Mouse (Mus musculus): ENCODE data around the gene Psmb4. TPM values are rescaled to one million over a fixed set of nuclear protein-coding genes. Genes with fewer than 3 reads are reported as not detected.
"Not testable (repeated sequence)": the region's sequence is repeated elsewhere in the genome, so short reads cannot be mapped to it uniquely, and the experiment has no call there.

Gene Psmb4
- 100 to 1,000 TPM; 326 to 345 TPM for total RNA-seq (2021)
- long read RNA-seq, experiment 1, transcript Psmb4-201 (7 exons, 1,183 nt), result major isoform, 111 of 118 reads
- long read RNA-seq, experiment 1, partial matches to known transcripts, result 6 of 118 reads
- long read RNA-seq, experiment 1, other reads (novel, unspliced or antisense), result 1 of 118 reads
- long read RNA-seq, experiment 2, transcript Psmb4-201 (7 exons, 1,183 nt), result major isoform, 104 of 119 reads
- long read RNA-seq, experiment 2, partial matches to known transcripts, result 13 of 119 reads
- long read RNA-seq, experiment 2, other reads (novel, unspliced or antisense), result 1 of 119 reads

DNA sequence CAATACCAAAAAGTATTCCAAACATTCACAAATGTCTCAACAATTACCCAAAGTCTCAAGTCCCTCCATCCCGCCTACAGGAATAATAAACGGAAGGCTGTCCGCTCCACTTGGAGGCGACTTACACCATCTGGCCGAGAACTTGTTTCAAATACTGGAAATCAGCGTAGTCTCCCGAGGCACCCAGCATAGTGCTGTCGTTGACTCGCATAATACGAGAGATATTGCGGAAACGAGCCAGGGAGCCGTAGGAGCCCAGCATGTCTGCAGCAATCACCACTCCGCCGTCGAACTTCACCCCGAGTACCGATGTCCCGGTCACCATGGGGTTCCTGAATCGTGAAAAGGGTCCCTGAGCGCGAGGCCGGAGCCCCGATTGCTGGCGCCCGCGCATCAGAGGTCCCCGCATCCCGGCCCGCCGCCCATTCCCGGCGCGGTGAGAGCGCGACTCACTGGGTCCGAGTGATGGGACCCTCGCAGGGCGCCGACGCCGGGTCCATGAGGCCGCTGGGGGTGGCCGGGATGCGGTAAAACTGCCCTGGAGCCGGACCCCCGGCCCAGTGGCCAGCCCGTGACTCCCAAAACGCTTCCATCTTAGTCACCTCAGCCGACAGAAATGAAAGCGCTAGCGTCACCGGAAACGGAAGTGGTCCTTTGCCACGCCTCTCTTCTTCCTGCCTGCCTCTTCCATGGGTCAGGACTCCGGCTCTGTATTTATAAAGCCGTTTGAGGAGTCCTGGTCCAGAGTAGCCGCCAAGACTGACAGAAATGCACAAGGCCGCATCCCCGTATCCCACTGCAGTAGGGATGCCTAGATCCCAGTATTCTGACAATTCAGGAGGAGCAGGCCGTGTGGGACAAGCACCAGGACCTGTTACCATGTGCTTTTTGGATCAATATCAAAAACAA, at the start of gene Psmb4:
Gene Psmb4 (minus strand): TSS at position 646 of the 909 bp plus-strand sequence.
- DNase-seq (ENCODE audit: low spot score in 2 of 2), result peak; percentile 42 to 72

DNA sequence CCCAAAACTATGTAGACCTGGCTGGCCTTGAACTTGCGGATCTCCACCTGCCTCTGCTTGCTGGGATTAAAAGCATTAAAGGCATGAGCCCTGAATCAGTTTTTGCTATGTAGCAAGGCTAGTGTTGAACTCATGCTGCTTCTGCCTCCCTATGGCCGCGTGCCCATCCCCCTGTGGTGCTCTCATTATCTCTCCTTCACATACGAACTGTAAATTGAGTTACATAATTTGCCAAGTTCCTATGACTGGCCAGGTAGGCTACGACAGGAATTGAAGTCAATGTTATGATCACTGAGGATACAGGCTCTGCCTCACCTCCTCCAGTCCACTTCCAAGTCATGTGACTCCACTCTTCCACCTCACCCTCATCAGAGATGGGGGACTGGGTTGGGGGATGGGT, 49.4 kb upstream of the Psmb4 start:
- DNase-seq (ENCODE audit: low spot score in 2 of 2), result not testable (repeated sequence)

DNA sequence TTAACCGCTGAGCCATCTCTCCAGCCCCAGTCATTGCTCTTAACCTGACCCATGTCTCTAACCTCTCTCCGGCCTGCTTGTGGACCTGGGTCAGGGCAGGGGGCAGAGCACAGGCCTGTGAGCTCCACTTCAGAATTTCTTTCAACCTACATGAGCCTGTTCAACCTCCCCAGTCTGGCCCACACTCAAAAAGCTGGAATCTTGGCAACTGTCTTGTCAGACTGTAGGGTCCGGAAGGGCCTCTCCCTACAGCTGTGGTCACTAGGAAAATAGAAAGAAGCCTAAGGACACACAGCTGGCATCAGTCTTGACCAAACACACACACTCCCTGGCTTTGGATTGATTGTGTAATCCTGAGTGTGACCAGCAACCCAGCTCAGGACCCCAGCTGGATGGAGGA, 48.6 kb upstream of the Psmb4 start:
- not testable (repeated sequence) for DNase-seq (ENCODE audit: low spot score in 2 of 2)

DNA sequence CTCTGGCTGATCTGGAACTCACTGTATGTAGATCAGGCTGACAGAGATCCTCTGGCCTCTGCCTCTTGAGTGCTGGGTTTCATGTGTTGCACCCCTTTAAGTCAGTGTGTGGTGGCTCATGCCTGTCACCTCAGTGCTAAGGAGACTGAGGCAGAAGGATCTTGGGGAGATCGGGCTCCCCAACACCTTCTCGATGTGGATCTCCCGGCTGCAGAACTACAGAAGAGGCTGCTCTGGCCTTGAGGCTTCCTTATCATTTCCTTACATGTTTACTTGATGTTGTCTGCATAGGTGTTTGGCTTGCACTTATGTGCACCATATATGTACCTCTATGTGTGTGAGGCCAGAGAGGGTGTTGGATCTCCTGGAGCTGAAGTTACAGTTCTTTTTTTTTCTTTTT, 47.8 kb upstream of the Psmb4 start:
- DNase-seq (ENCODE audit: low spot score in 2 of 2), result not testable (repeated sequence)

DNA sequence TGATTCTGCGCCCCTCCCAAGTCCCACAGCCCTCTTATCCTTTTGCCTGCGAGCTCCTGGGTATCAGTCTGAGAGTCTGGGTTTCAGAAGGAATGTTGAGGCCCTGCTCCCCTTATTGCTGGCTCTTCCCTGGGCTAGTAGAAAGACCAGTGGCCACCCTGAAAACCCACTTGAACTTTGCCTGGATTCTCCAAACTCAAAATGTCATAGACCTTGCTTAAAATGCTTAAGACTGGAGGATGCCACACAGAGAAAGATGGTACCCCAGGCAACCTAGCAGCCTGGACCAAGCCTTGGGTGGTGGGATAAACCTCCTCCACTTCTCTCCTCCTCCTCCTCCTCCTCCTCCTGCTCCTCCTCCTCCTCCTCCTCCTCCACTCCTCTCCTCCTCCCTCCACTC, 46.8 kb upstream of the Psmb4 start:
- DNase-seq (ENCODE audit: low spot score in 2 of 2), result not testable (repeated sequence)

DNA sequence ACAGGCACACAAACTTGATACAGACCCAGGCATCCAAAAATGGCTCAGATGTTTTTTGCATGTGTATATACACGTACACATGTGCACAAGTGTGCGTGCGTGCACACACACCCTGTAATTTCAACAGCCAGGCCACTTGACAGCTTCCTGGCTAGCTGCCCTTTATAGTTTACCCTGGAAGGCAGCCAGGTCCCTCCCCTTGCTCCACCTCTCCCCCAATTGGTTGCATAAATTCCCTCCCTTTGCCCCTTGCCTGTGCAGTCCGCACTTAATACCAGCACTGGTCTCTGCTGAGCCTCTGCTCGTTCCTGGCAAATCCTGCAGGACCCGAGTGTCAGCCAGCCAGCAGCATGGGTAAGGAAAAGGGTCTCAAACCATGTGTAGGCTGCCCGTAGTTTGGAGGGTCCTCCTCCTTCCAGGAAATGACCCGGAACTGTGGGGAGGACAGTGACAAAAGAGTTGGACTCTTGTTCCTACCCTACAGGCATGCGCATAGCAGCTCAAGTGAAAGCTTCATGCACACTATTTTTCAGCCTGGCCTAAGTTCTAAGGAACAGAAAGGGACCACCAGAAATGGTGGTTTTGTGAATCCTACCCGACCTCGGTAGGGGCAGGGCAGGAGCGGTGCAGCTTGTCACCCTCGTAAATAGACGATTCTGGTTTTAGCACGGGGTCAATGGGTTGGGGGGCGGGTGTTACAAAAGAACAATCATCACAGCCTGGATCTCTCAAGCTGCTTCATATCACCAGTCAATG, 46.2 kb upstream of the Psmb4 start, which contains the start of gene Selenbp1:
Gene Selenbp1 (plus strand): TSS at position 248 of the 756 bp plus-strand sequence.
- peak; percentile 73 to 79 for DNase-seq (ENCODE audit: low spot score in 2 of 2)

DNA sequence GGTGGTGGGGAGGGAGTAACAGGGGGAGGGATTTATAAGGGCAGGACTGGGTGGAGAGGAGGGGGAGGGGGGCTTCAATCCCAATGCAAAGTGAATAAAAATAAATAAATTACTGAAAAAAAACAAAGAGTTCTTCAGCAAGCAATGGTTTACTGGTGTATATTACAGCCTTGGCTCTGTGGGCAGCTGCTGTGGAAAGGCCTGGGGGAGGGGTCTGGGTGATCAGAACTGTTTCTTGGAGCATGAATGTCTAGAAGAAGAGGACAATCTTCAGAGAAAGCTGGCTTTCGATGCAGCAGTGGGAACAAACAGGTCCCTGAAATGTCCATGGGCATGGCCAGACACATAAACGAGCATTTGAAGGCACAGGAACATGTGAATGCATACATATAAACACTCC, 45.5 kb upstream of the Psmb4 start:
- DNase-seq (ENCODE audit: low spot score in 2 of 2), result not testable (repeated sequence)

DNA sequence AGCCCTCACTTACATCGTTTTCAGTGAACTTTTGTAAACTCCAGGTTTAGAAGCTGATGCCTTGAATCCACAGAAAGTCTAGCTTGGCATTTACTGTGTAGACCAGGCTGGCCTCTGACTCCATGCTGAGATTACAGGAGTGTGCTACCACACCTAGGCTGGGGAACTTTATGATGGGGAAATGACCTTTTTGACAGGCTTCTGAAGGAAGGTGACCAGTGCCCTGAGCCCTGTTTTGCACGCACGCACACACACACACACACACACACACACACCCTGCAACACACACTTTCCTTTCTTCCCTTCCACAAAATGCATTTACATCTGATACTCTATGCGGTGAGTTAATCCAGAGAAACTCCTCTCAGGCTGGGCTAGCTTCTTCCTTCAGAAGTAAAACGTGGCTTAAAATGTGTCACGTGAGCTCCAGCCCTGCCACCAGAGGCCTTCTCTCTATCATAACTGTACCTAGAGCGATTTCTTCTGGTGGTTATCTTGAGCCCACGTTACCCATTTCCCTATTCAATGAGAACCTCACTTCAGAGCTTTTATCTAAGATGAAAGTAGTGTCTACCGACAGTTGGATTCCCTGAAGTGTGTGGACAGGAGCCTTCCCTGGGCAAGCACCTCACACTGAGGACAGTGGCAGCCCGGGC, 44.8 kb upstream of the Psmb4 start:
- DNase-seq (ENCODE audit: low spot score in 2 of 2), result not testable (repeated sequence)

DNA sequence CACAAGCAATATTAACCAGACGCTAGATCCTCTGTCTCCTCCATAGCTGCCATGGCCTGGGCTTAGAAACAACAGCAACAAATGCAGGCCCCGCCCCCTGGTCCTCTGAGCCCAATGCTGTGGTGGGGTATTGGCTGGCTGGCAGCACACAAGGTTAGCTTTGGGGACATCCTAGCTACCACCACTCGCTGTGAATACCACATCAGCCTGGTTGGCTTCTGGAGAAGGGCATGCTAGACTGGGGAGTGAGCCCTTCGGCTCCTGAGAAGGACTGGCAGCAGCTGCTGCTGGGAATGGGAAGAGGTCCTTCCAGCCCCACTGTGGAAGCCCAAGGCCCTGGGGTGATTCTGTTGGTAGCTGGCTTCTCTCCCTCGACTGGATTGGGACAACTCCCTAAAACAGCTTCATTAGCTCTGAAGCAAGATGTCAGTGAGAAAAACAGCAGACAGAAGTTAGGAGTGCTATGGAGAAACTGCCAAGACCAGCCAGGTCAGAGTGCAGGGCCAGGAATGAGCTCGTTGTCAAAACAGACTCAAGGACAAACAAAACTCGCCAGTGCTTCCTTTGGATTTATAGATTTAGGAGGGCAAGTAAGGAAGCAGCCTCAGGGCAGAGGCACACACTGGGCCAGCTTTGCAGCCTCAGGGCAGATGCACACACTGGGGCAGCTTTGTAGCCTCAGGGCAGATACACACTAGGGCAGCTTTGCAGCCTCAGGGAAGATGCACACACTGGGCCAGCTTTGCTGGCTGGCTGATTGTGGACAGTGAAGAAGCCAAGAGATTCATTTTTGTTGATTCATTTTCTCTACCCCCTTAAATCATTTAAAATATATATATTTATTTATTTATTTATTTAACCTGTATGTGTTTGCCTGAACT, 43.9 kb upstream of the Psmb4 start:
- not testable (repeated sequence) for DNase-seq (ENCODE audit: low spot score in 2 of 2)

DNA sequence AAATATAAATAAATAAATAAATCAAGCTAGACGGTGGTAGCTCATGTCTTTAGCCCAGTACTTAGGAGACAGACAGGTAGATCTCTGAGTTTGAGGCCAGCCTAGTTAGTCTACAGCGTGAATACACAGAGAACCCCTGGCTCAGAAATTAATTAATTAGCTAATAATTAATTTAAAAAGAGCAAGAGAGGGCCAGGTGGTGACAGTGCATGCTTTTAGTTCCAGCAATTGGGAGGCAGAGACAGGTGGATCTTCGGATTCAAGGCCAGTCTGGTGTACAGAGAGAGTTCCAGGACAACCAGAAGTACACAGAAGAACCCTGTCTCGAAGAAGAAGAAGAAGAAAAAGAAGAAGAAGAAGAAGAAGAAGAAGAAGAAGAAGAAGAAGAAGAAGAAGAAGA, 42.2 kb upstream of the Psmb4 start:
- not testable (repeated sequence) for DNase-seq (ENCODE audit: low spot score in 2 of 2)

DNA sequence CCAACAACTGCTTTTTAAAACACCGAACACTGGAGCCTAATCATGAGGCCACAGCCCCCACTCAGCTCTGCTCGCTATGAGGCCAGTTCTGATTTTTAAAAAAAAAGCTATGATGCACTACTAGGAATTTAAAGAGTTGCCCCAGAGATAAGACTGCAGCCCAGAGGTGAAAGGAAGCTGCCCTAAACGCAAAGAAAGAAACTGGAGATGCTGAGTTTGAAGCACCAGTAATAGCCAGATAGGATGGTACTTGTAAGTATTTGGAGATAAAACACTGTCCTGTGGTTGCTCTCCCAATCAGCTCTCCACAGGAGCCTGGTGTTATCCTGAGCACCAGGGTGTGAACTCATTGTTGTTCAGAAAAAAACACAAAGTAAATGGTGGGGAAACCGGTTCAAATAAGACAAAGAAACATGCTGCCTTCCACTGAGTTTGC, 39.6 kb upstream of the Psmb4 start:
- DNase-seq (ENCODE audit: low spot score in 2 of 2), result not testable (repeated sequence)

DNA sequence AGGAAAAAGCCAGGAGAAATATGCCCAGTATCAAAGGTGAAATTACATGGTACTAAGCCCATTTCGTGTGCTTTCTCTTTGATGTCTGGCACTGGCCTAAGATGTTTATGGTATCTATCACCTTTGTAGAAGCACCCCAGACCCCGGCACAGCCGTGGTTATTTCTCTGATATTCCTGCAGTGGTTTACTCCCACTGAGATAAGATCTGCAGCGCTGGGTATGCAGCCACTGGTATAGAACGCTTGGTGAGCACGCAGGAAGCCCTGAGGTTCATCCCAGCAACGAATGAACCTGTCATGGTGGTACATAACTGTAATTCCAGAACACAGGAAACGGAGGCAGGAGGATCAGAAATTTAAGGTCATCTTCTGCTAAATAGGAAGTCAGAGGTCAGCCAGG, 37.9 kb upstream of the Psmb4 start:
- no peak for DNase-seq (ENCODE audit: low spot score in 2 of 2)

DNA sequence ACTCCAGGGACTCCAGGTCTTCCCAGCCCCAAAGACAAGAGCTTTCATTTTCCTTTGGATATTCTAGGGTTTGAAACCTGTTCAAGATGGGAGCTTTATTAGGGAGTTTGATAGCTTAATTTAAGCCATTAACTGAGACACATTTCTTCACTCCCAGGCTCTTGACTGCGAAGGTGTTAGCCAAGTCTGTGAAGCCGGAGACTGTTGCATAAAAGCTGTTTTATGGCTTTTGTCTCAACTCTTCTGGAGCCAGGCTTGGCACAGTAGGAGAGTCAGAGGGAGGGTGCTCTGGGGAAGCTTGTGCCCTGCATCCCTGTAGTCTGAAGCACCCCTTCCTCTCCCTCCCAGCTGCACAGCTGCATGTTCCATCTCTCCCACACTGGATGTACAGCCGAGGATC, 35.6 kb upstream of the Psmb4 start:
- no peak for DNase-seq (ENCODE audit: low spot score in 2 of 2)

DNA sequence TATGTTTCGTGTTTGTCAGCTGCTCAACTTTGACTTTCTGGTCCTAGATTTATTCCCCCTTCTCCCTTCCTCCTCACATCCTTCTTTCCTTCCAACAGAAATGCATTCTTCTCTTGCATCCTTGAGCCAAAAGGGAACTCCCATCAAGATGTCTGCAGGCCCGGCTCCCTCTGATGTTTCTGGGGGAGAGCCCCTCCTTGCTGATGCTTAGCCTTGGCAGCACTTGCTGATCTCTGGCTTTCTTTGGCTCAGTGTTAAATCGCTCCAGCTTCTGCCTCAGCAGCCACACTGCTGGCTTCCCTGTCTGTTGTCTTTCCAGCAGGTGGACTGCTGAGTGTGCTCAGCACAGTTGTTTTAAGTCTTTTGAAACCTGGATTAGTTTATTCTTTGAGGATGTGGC, 34.3 kb upstream of the Psmb4 start:
- DNase-seq (ENCODE audit: low spot score in 2 of 2), result no peak

DNA sequence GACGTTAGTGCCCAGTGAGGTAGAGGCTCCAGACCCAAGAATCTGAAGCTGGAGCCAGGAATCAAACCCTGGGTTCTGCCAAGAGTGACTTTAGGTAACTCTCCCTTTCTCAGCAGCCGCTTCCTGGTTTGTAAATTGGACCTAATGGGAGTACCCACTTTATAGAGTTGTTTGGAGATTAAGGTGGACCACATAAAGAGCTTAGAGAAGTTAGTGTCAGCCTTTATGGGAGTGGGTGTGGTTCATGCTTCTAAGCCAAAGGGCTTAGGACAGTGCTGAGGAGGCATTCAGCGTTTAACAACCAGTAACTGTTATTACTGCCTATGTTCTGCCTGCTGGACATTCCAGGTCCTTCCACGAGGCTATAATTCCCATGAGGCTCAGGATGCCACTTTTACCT, 32.1 kb upstream of the Psmb4 start:
- no peak for DNase-seq (ENCODE audit: low spot score in 2 of 2)

DNA sequence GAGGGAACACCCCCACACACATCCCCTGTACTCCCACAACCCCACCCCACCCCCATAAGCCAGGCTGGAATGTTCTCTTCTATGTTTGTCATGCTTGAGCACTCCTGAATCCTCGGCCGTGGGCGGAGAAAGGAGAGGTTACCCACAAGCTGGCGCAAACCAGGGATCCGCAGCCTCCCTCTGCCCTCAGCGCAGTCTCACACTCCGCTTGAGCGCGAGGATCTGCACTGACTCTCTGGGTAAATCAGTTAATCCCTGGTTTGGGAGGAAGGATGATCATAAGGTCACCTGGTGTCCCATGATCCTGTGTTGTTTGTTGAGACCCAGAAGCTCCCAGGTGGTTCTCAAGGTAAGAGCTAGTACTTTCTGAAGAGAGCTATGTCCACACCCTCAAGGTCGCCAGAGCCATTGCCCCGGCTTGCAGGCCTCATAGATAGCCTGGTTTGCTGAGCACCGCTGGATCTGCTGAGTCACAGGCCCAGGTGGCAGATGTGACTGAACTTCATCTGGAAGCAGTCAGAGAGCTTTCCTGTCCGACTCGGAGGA, 31.1 kb upstream of the Psmb4 start:
- DNase-seq (ENCODE audit: low spot score in 2 of 2), result no peak

DNA sequence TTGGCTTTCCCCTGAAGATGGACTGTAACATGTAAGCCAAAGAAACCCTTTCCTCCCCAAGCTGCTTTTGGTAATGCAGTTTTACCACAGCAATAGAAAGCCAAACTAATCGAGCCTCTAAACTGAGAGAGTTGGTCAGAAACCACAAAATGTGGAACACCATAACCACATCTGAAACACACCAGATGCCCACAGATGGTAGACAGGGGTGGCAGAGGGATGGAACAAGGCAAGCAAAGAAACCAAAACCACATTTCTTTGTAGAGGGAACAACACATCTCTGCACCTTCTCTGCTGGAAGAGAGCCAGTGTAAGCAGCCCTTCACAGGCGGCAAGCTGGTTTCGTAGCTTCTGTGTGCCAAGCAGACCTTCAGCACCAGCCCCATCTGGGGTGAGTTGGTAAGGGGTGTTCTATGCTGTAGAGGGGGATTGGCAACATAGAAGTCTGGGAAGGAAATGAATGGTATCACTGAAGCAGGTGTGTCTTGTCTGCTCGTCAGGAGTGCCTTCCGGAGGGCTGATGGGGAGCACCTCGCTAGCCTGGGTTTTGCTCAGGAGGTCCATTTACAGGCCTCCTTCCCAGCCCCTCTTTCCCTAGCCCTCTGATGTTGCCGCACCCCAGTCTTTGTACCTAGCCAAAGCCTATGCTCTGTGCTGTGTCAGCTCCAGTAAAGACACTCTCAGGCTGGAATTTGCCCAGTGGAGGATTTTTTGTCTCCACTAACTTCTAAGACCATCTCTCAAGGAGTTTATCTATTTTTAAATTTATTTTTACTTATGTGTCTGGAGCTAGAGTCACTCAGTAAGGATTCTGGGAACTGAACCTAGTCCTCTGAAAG, 29.4 kb upstream of the Psmb4 start:
- no peak for DNase-seq (ENCODE audit: low spot score in 2 of 2)

DNA sequence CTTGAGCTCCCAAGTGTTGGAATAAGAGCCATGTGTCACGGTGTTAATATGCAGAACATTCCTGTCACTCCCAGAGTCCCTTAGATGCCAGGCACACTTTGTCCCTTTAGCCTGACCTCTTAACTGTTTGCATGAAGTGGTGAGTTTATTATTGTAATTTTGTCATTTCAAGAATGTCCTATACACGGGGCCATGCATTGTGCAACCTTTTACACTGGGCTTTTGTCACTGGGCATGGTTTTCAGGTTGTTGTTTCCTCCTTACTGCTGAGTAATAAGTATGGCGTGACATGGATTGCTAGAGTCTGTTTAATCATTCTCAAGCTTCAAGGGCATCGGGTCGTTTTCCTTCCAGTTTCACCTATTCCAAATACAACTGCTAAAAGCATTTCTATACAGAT, 27.0 kb upstream of the Psmb4 start:
- DNase-seq (ENCODE audit: low spot score in 2 of 2), result no peak
